Mouse (Mus musculus) E14TG2a.4 (cell line): ENCODE results near the gene Hdac11.
"Not testable (repeated sequence)": the region's sequence is repeated elsewhere in the genome, so short reads cannot be mapped to it uniquely, and the experiment has no call there.

ENCODE experiments used
- H3K27me3 ChIP-seq: 2 replicates; pipeline ENCODE4 v1.6.1; 2014; ENCODE audit warnings: low read length, control low read depth; ENCODE audit not compliant: insufficient read depth
- H3K36me3 ChIP-seq: 2 replicates; pipeline ENCODE4 v1.6.1; 2014; ENCODE audit warnings: low read length, control low read depth; ENCODE audit not compliant: insufficient read depth
- H3K4me1 ChIP-seq: replicated peaks from 2 replicates; pipeline ENCODE4 v1.6.1; 2014; ENCODE audit warnings: low read depth, low read length, control low read depth
- H3K4me3 ChIP-seq: replicated peaks from 2 replicates; pipeline ENCODE4 v1.5.1; 2014; ENCODE audit warnings: mild to moderate bottlenecking, low read length
- H3K9me3 ChIP-seq: 2 replicates; pipeline ENCODE4 v1.6.1; 2014; ENCODE audit warnings: low read length, control low read depth
- CTCF ChIP-seq: conservative IDR thresholded peaks from 2 replicates; pipeline ENCODE4 v1.5.1; 2014; ENCODE audit warnings: low read length
- NANOG ChIP-seq: IDR thresholded peaks from 2 replicates; pipeline ENCODE4 v1.6.1; 2014; ENCODE audit warnings: borderline replicate concordance, low read length, mixed read lengths
- POU5F1 ChIP-seq: IDR thresholded peaks from 2 replicates; pipeline ENCODE4 v1.6.1; 2014; ENCODE audit warnings: low read length, borderline replicate concordance

The Hdac11 gene

GRCm38 (mm10) chr6:91115158-91115557, 41.3 kb upstream of the Hdac11 start:
- no peak for TF ChIP-seq NANOG
- no peak for TF ChIP-seq CTCF
- no peak for TF ChIP-seq POU5F1
- peak overlapping the region; percentile 82 for H3K4me3 ChIP-seq
- H3K4me1 ChIP-seq, result peaks cover 58% of the 10 kb centered on the region
- H3K36me3 ChIP-seq, result no peaks in the 10 kb centered on the region
- no peaks in the 10 kb centered on the region for H3K9me3 ChIP-seq
- H3K27me3 ChIP-seq, result no peaks in the 10 kb centered on the region

GRCm38 (mm10) chr6:91115863-91116243, 40.6 kb upstream of the Hdac11 start:
- no peaks in the 10 kb centered on the region for H3K9me3 ChIP-seq
- no peaks in the 10 kb centered on the region for H3K36me3 ChIP-seq
- H3K4me3 ChIP-seq, result peak overlapping the region; percentile 82
- TF ChIP-seq CTCF (no peak), POU5F1 (no peak), NANOG (no peak)
- H3K27me3 ChIP-seq, result no peaks in the 10 kb centered on the region
- peaks cover 54% of the 10 kb centered on the region for H3K4me1 ChIP-seq

- H3K36me3 ChIP-seq, result no peaks in the 10 kb centered on the region
- peaks cover 5% of the 10 kb centered on the region for H3K9me3 ChIP-seq
Observed at GRCm38 (mm10) chr6:91116244-91117145, 40.0 kb upstream of the Hdac11 start, which contains the start of gene Nup210. TSS of gene Nup210 (minus strand) at chr6:91116829.

GRCm38 (mm10) chr6:91117149-91117548, 39.3 kb upstream of the Hdac11 start:
- Histone ChIP-seq H3K36me3 (no peaks in the 10 kb centered on the region), H3K9me3 (peaks cover 8% of the 10 kb centered on the region), H3K4me1 (peaks cover 41% of the 10 kb centered on the region), H3K27me3 (no peaks in the 10 kb centered on the region), H3K4me3 (peak overlapping the region; percentile 82)
- TF ChIP-seq POU5F1 (no peak), CTCF (no peak; the same call in 1 of the 2 replicates), NANOG (no peak)

More at GRCm38 (mm10) chr6:91116244-91117145, 40.0 kb upstream of the Hdac11 start, which contains the start of gene Nup210:
- peak within 1 kb of the TSS; percentile 82 for H3K4me3 ChIP-seq
- TF ChIP-seq POU5F1, result no peak
- TF ChIP-seq NANOG, result no peak
- TF ChIP-seq CTCF, result no peak; the same call in 1 of the 2 replicates
- no peaks in the 10 kb centered on the region for H3K27me3 ChIP-seq
- H3K4me1 ChIP-seq, result peaks cover 47% of the 10 kb centered on the region

GRCm38 (mm10) chr6:91118526-91118925, 37.9 kb upstream of the Hdac11 start:
- H3K9me3 ChIP-seq, result peaks cover 8% of the 10 kb centered on the region
- H3K4me3 ChIP-seq, result no peak overlapping the region
- peaks cover 30% of the 10 kb centered on the region for H3K4me1 ChIP-seq
- no peaks in the 10 kb centered on the region for H3K27me3 ChIP-seq
- no peak for TF ChIP-seq POU5F1
- TF ChIP-seq CTCF, result no peak
- no peak for TF ChIP-seq NANOG
- no peaks in the 10 kb centered on the region for H3K36me3 ChIP-seq

GRCm38 (mm10) chr6:91120206-91120605, 36.3 kb upstream of the Hdac11 start:
- Histone ChIP-seq H3K36me3 (no peaks in the 10 kb centered on the region), H3K4me3 (no peak overlapping the region), H3K27me3 (peaks cover 6% of the 10 kb centered on the region), H3K9me3 (peaks cover 8% of the 10 kb centered on the region), H3K4me1 (peaks cover 13% of the 10 kb centered on the region)
- TF ChIP-seq POU5F1 (no peak), CTCF (no peak), NANOG (no peak)

- H3K36me3 ChIP-seq, result not testable (repeated sequence)
Observed at GRCm38 (mm10) chr6:91121089-91121488, 35.4 kb upstream of the Hdac11 start.

GRCm38 (mm10) chr6:91123453-91123852, 33.0 kb upstream of the Hdac11 start:
- H3K27me3 ChIP-seq, result peaks cover 6% of the 10 kb centered on the region
- H3K4me1 ChIP-seq, result no peaks in the 10 kb centered on the region
- no peak for TF ChIP-seq CTCF
- no peak for TF ChIP-seq NANOG
- no peak for TF ChIP-seq POU5F1

More at GRCm38 (mm10) chr6:91121089-91121488, 35.4 kb upstream of the Hdac11 start:
- H3K9me3 ChIP-seq, H3K4me3 ChIP-seq, H3K4me1 ChIP-seq, H3K27me3 ChIP-seq: not testable (repeated sequence)

More at GRCm38 (mm10) chr6:91123453-91123852, 33.0 kb upstream of the Hdac11 start:
- Histone ChIP-seq H3K9me3 (peaks cover 8% of the 10 kb centered on the region), H3K36me3 (no peaks in the 10 kb centered on the region), H3K4me3 (no peak overlapping the region)
